Mouse (Mus musculus) liver, embryonic 14.5 days (tissue): ENCODE results near the gene Them7. TPM values are rescaled to one million over a fixed set of nuclear protein-coding genes. Genes with fewer than 3 reads are reported as not detected.

Source experiments
- ATAC-seq: fragments of 200-750 bp; cut with Nextera tagmentation; 2 replicates; pipeline ENCODE4 v1.8.0; 2017; ENCODE audit warnings: moderate number of reproducible peaks, mild to moderate bottlenecking, moderate library complexity; ENCODE audit not compliant: insufficient read depth
- DNase-seq, 3 experiments: peaks; one replicate each; pipeline ENCODE4 v3.0.0-alpha.2; 2012 to 2013; ENCODE audit warnings: low read depth in 3 of 3, low spot score in 3 of 3
- H3K27ac ChIP-seq: fragments of 300-500 bp; sonication (generic); 2 replicates; pipeline ENCODE4 v1.5.1; 2014; ENCODE audit warnings: moderate library complexity, mild to moderate bottlenecking, control low read depth, inconsistent platforms
- H3K27me3 ChIP-seq: fragments of 300-500 bp; sonication (generic); 2 replicates; pipeline ENCODE4 v1.6.1; 2014; ENCODE audit warnings: mild to moderate bottlenecking, low read length, moderate library complexity; ENCODE audit not compliant: control insufficient read depth, insufficient read depth
- H3K36me3 ChIP-seq: fragments of 300-500 bp; sonication (generic); replicated peaks from 2 replicates; pipeline ENCODE4 v1.6.1; 2014; ENCODE audit warnings: low read depth; ENCODE audit not compliant: control insufficient read depth, insufficient read depth
- H3K4me1 ChIP-seq, 2 experiments: fragments of 200-500 bp in 1 of 2; fragments of 300-500 bp in 1 of 2; sonication (generic) in 1 of 2; replicated peaks; 2 replicates each; pipeline ENCODE4 v1.6.1; 2012 to 2014; ENCODE audit warnings: antibody characterized with exemption in 1 of 2, inconsistent platforms in 1 of 2, low read length in 1 of 2; ENCODE audit not compliant: control insufficient read depth in 2 of 2, insufficient read depth in 2 of 2
- H3K4me2 ChIP-seq: fragments of 300-500 bp; sonication (generic); 2 replicates; pipeline ENCODE4 v1.6.1; 2014; ENCODE audit warnings: low read depth, mild to moderate bottlenecking, control low read depth, moderate library complexity
- H3K4me3 ChIP-seq, 2 experiments: fragments of 200-500 bp in 1 of 2; fragments of 300-500 bp in 1 of 2; sonication (generic) in 1 of 2; 2 replicates each; pipeline ENCODE4 v1.5.1; 2012 to 2014; ENCODE audit warnings: low read depth in 2 of 2, low read length in 2 of 2, mild to moderate bottlenecking in 2 of 2, control low read depth in 1 of 2, inconsistent platforms in 1 of 2, moderate library complexity in 1 of 2; ENCODE audit not compliant: insufficient read depth in 1 of 2
- H3K9ac ChIP-seq: fragments of 300-500 bp; sonication (generic); replicated peaks from 2 replicates; pipeline ENCODE4 v1.6.1; 2014; ENCODE audit warnings: mild to moderate bottlenecking, control low read depth, moderate library complexity
- H3K9me3 ChIP-seq: fragments of 300-500 bp; sonication (generic); 2 replicates; pipeline ENCODE4 v1.6.1; 2016; ENCODE audit warnings: low read length, mixed read lengths; ENCODE audit not compliant: control insufficient read depth
- CTCF ChIP-seq: IDR thresholded peaks from 2 replicates; pipeline ENCODE4 v1.5.1; 2016; ENCODE audit warnings: antibody characterized with exemption, low read depth, control low read depth
- EP300 ChIP-seq: IDR thresholded peaks from 2 replicates; pipeline ENCODE4 v1.6.1; 2016; ENCODE audit warnings: antibody characterized with exemption, low read depth
- WGBS: fragments of 180-500 bp; shearing (Covaris S2); extraction: QIAGEN DNeasy Blood & Tissue Kit; methylation state at CpG from one replicate; pipeline ENCODE4 v1.1.7; 2014; ENCODE audit not compliant: insufficient replicate concordance; 5-methylcytosine and 5-hydroxymethylcytosine counted together
- polyA plus RNA-seq, 2 experiments: library from polyadenylated mRNA; depleted of rRNA in 1 of 2; stranded (reverse) in 1 of 2; unstranded in 1 of 2; fragments of >200 nt; fragmentation: Nextera tagmentation in 1 of 2; extraction: Ambion mirVana in 1 of 2; gene quantifications; 2 replicates each; pipeline versions ENCODE4 v1.2.1 to v1.2.3; 2012 to 2014

The Them7 gene
- polyA plus RNA-seq, 2 experiments: 0.67 to 1.5 TPM

DNA sequence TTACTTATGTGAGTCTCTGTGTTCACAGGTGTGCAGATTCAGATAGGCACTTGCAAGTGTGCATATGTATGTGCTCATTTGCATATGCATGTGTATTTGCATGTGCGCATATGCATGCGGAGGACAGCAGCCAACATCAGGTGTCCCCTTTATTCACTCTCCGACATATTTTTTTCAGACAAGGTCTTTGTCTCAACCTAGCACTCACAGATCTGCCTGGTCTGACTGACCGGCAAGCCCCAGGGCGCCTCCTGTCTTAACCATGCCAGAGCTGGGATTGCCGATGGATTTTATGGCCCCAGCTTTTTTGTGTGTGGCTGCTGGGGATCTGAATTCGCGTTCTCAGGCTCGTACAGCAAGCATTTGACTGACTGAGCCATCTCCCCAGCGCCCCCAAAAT is 146.1 kb downstream of the Them7 start:
- Histone ChIP-seq H3K4me3 (no peak overlapping the region), H3K4me1 (no peaks in the 10 kb centered on the region), H3K4me2 (no peak overlapping the region), H3K36me3 (no peaks in the 10 kb centered on the region), H3K9me3 (no peaks in the 10 kb centered on the region), H3K27me3 (peaks cover 3% of the 10 kb centered on the region; the same call in 1 of the 2 replicates), H3K9ac (no peak overlapping the region), H3K27ac (no peak overlapping the region)
- DNase-seq (no peak), ATAC-seq (no peak)
- no peak for TF ChIP-seq EP300
- TF ChIP-seq CTCF: no peak
- WGBS: 26% methylated on average over 10 of the region's 10 CpGs

GRCm38 (mm10) chr2:105370698-105371097 is 146.6 kb downstream of the Them7 start:
- ATAC-seq: no peak
- no peaks in the 10 kb centered on the region for H3K9me3 ChIP-seq
- H3K27ac ChIP-seq: no peak overlapping the region
- H3K4me2 ChIP-seq: no peak overlapping the region
- H3K27me3 ChIP-seq: peaks cover 3% of the 10 kb centered on the region; the same call in 1 of the 2 replicates
- H3K36me3 ChIP-seq: no peaks in the 10 kb centered on the region
- H3K4me1 ChIP-seq: no peaks in the 10 kb centered on the region
- no peak overlapping the region for H3K4me3 ChIP-seq
- H3K9ac ChIP-seq: no peak overlapping the region
- TF ChIP-seq EP300 (no peak), CTCF (no peak)
- DNase-seq: no peak
- WGBS: 39% methylated on average over 14 of the region's 14 CpGs

DNA sequence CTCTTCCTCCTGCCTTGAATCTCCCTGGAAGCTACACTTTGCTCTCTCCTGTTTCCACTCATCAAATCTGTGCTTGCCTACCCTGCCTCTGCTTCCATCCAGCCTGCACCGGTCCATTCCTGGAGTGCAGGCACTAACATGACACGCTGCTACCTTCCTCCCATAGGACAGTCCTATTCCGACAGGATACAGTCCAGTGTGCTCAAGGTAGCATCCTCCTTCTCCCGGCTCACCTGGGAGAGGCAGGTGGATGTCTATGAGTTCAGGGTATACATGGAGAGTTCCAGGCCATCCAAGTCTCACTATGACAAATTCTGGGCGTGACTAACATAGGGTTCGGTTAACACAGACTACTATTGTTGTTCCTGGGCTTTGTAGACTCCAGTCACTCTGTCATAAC is 148.0 kb downstream of the Them7 start:
- ATAC-seq: no peak
- no peaks in the 10 kb centered on the region for H3K9me3 ChIP-seq
- DNase-seq: no peak
- peaks cover 3% of the 10 kb centered on the region; the same call in 1 of the 2 replicates for H3K27me3 ChIP-seq
- H3K27ac ChIP-seq: no peak overlapping the region
- H3K9ac ChIP-seq: no peak overlapping the region
- H3K36me3 ChIP-seq: no peaks in the 10 kb centered on the region
- H3K4me3 ChIP-seq: no peak overlapping the region
- H3K4me2 ChIP-seq: no peak overlapping the region
- no peak for TF ChIP-seq CTCF
- TF ChIP-seq EP300: no peak
- 69% methylated on average over 6 of the region's 6 CpGs for WGBS
- H3K4me1 ChIP-seq: no peaks in the 10 kb centered on the region

GRCm38 (mm10) chr2:105372727-105373126 is 148.6 kb downstream of the Them7 start:
- peaks cover 3% of the 10 kb centered on the region; the same call in 1 of the 2 replicates for H3K27me3 ChIP-seq
- H3K4me2 ChIP-seq: no peak overlapping the region
- no peak for ATAC-seq
- H3K9me3 ChIP-seq: no peaks in the 10 kb centered on the region
- H3K4me1 ChIP-seq: no peaks in the 10 kb centered on the region
- no peaks in the 10 kb centered on the region for H3K36me3 ChIP-seq
- no peak for TF ChIP-seq CTCF
- no peak for TF ChIP-seq EP300
- H3K4me3 ChIP-seq: no peak overlapping the region
- no peak overlapping the region for H3K27ac ChIP-seq
- WGBS: 61% methylated on average over 5 of the region's 5 CpGs
- no peak overlapping the region for H3K9ac ChIP-seq
- DNase-seq: no peak

- no peak overlapping the region for H3K27ac ChIP-seq
Observed at GRCm38 (mm10) chr2:105373658-105374057, 149.5 kb downstream of the Them7 start.

More at GRCm38 (mm10) chr2:105373658-105374057, 149.5 kb downstream of the Them7 start:
- TF ChIP-seq EP300 (no peak), CTCF (no peak)
- ATAC-seq (no peak), DNase-seq (no peak)
- Histone ChIP-seq H3K36me3 (no peaks in the 10 kb centered on the region), H3K9me3 (no peaks in the 10 kb centered on the region), H3K27me3 (peaks cover 3% of the 10 kb centered on the region; the same call in 1 of the 2 replicates), H3K4me1 (no peaks in the 10 kb centered on the region), H3K9ac (no peak overlapping the region), H3K4me3 (no peak overlapping the region), H3K4me2 (no peak overlapping the region)
- 73% methylated on average over 11 of the region's 11 CpGs for WGBS
